Mouse (Mus musculus) frontal cortex, adult (tissue): ENCODE measurements at regions not wholly inside any gene's neighbourhood (a gene's known extent, or its start where the extent isn't known, plus 50 kb on each side); places are given as distances from the start of the nearest gene placed in this dataset.
"Not testable (repeated sequence)": the region's sequence is repeated elsewhere in the genome, so short reads cannot be mapped to it uniquely, and the experiment has no call there.

Experiments used
- ATAC-seq: cut with Nextera tagmentation; 2 replicates; pipeline ENCODE4 v1.9.2; 2017; ENCODE audit warnings: mild to moderate bottlenecking, moderate library complexity, mixed read lengths; ENCODE audit not compliant: low TSS enrichment

DNA sequence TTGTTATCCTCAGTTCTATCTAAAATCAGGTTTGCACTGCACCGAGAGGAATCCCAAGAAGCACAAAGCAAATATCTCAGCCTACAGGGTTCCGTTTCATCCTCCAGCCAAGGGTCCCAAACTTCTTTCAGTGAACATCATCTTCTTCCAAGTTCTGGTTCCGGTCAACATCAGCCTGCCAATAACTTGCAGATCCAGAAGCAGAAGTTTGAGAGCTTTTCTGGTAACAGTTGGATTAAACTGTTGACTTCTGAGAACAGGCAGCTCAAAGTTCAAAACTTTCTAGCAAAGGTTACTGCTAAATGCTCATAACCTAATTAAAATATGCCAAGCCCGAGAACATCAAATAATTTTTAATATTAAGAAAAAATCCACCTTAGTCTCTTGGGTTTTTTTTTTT, 237.0 kb upstream of the Gm37988 start:
- ATAC-seq: no peak

DNA sequence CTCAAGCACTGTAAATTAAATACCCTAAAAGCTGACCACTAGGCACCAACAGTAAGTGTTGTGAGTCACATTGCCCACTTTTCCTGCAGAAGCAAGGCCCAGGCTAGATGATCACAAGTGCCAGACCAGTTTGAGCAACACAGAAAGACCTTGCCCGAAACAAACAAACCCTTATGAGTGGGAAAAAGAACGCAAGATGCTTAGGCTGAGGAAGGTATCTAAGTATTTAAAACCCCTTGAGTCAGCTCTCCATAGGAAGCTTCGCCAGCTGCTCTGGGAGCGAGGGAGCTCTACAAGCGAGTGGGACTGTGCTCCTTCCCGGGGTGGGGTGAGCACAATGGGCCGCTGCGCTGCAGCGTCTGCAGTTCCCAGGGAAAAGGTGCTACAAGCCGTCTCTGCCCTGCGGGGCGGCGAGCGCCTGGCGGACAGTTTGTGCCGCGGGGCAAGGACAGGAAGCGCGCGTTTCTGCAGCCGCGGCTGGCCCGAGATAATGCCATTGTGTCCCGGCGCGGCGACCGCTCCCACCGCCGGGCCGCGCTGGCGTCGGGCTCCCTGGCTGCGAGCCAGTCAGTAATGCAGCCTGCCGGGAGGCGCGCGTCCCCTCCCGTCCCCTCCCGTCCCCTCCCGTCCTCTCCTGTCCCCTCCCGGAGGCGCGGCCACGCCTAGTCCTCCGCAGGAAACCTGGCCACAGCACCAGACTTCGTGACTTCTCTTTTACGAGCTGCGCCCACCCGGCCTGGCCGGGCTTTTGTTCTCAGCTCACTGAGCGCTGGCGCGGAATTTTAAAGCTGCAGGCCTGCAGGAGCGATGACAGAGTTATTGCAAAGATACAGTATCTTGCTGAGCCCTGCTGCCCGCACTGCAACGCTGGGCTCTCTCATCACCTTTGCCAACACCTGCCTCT, 236.1 kb upstream of the Gm37988 start:
- ATAC-seq: peak; percentile 95

DNA sequence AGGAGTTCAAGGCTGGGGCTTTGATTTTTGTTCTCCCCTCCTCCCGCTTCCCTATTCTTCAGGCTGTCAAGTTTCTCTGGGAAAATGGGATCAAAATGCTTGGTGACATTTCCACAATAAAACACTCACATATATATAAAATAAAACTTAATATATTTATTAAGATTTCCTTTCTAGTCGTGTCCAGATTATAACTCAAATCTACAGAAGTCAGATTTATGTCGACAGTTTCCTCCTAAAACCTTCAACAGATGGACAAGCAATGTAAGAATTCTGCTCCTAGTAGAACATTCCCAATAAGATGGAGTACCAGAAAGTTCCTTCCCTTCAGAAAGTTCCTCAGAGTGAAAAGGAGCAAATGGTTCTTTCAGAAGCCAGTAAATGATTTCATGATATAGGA, 235.4 kb upstream of the Gm37988 start:
- no peak for ATAC-seq

DNA sequence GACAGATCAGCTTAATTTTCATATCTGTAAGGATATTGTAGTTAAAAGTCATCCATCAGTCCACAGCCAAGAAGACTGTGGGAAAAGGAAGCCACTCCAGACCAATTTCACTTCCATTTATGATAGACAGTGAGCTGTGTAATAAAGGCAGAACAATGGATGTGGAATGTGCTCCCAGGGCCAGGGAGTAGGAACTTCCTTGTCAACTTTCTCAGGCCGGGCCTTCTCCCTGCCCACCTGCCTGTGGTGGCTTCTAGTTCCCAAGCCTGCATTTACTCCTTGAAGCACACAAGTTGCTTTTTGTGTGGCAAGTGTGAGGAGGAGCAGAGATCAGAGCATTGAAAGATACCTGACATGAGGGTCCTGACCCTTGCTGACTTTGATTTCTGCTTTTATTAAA, 233.6 kb upstream of the Gm37988 start:
- no peak for ATAC-seq

DNA sequence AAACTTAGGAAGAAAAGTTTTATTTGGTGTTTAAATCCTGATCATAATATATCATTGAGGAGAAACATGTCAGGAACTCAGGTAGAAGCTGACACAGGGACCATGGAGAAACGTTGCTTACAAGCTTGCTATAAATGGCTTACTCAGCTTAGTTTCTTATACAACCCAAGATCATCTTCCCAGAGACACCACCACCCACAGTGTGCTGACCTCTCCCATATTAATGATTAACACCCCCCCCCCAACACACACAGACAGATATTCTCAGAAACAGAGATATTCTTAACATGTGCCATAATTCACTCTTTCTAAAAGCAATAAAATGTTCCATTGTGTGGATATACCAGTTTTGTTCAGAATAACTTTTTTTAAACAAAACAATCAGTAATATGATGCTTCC, 230.7 kb upstream of the Gm37988 start:
- no peak for ATAC-seq

DNA sequence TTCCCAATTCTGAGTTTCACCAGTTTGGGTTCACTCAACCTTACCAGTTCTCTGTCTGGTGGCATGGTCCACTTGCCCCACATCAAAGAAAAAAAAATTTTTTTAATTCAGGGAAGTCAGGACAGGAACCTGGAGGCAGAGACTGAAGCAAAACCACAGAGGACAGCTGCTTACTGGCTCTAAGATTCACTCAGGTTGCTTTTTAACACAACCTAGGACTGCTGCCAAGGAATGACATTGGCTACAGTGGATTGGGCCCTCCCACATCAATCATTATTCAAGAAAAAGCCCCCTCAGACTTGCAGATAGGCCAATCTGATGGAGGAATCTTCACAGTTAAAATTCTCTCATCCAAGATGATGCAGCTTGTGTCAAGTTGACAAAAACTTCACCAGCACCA, 225.2 kb upstream of the Gm37988 start:
- ATAC-seq: no peak

DNA sequence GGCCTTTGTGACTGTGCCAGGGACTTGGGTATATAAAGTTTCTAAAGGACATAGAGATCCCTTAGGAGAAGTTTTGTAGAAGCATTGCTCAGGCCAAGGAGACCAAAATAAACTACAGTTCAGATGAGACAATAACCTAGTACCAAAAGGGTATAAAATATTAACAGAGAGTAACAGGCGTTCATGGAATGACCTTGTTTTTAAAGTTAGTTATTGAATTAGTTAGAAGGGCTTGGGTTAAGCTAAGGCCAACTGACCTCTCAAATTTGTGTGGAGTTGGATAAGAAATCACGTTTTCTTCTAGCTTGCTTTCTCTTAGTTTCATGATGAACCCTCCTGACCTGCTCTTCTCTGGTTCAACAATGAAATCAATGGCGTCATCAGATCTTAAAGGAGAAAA, 209.8 kb upstream of the Gm37988 start:
- ATAC-seq: no peak

DNA sequence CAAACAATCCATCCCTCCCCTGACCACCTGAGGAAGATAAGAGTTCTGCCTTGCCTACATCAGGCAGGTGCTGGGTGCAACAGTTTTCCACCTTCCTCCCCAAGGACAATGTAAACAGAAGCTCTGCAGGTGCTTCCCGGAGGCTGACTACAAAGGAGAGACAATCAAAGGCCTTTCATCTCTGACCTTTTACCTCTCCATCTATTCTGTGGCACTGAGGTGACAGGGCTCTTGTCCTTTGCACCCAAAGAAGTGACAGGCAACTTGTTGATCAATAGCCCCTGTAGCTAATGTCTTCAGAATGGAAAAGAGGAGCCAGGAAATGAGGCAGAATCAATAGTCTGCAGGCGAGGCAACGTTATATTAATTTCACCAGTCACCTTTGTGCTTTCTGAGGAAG, 209.3 kb upstream of the Gm37988 start:
- no peak for ATAC-seq

DNA sequence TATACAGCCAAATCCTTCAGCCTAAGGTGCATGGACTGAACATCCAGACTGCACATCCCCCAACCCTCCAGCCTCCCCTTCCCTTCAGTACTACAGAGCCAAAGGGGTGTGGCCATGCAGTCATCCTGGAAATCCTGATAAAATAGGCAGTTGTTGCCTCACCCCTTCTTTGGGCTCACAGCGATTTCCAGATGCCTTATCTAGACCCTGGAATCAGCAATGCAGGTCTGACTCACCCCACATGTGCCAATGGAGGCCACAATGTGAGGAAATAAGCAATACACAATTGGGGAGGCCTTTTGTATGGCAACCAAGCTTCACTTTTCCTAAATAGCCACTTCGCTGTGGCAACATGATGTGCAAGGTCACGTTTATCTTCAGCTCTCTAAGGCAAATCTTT, 205.3 kb upstream of the Gm37988 start:
- no peak for ATAC-seq

DNA sequence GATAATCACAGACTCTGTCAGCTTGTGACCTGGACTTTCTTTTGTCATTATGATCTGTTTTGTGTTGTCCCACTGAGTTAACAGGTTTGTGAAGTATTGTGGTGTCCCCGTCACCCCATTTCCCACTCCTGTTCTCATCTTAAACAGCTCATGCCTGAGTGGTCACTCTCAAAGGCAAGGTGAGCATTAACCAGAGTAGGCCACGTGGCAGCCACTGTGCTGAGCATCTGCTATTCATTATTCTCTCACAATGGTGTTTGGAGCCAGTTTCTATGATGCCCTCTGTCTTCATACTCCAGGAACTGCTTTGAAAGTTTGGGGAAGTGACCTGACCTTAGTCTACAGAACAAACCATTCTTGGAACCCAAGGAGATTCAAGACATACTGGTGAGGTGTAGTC, 198.9 kb upstream of the Gm37988 start:
- ATAC-seq: no peak

DNA sequence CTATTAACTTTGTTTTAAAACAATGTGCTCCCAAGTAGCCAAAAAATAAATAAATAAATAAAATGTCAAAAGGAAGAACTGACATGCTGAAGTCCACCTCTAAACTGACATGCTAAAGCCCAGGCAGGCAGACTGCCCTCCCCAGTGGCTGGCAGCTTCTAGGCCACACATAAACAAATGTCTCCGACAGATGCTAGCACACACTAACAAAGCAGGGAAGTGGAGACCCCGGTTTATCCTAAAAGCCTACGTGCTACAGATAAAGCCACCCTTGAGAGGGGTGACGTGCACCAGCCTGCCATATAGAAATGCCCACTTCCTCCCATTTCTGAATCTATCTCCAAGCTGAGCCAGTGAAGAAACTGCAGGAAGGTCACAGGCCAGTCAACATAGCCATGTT, 194.4 kb upstream of the Gm37988 start:
- no peak for ATAC-seq

DNA sequence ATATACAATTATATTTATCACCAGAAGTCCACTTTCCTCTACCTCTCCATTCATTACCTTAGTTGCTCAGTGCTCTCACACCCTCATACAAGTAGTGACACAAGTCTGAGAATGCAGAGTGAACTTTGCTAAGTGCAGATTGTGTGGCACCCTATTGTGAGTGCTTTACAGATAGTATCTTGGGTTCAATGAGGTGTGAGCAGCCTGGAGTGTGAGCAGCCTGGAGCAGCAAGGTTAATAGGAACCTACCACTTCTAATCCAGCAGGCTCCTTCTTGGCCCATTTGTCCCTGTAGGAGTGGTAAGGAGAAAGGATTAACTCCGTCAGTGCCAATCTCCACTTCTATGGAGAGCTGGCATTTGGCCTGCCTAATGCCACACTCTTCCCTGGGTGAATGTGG, 192.4 kb upstream of the Gm37988 start:
- no peak for ATAC-seq

DNA sequence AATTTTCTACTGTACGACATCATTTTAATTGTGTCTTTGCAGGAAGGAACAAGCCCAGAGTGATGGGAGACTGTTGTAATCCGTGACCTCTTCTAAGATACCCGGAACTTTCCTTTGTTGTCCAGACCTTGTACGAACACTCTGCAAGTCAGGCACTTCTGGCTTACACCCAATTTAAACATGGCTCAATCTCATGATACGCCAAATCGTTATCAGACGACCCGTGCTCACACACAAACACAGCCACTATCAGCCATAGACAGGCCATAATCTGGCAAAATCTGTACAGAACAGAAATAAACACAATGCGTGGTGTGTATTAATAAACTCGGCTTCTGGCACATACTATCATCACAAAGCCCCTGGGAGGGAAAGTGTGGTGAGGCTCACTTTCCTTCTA, 190.2 kb upstream of the Gm37988 start:
- ATAC-seq: no peak

DNA sequence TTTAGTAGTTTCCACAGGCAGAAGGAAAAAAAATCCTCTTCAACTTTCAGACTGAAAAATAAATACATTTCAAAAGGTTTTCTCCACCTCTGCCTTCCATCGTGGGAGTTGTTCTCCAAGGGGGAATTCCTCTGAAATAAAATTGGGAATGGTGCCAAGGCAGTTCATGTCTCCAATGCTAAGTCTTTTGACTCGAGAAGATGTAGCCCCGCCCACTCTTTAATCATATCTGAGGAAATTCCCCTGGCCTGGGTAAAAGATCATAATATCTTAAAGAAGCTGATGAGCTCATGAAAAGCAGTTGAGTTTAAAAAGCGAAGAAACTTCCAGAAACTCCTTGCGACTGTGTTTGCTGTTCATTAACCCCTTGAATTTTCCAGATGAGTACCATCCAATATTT, 185.3 kb upstream of the Gm37988 start:
- ATAC-seq: no peak

DNA sequence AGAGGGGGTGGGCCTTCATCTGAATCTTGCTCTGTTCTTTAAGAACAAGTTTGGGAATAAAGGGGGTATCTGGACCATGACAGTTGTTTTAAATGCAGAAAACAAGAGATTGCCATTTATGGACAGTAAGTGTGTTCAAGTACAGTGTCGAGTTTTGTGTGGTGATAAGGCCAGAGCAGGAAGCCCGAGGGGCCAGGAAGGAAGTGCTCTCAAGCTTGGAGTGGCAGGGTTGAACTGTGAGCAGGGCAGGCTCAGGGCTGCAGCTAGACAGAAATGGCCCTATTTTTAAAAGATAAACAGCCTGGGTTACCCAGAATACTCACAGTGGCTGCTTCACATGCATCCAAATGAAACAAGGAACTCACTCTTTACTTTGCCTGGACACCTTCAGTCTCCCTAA, 184.4 kb upstream of the Gm37988 start:
- no peak for ATAC-seq

DNA sequence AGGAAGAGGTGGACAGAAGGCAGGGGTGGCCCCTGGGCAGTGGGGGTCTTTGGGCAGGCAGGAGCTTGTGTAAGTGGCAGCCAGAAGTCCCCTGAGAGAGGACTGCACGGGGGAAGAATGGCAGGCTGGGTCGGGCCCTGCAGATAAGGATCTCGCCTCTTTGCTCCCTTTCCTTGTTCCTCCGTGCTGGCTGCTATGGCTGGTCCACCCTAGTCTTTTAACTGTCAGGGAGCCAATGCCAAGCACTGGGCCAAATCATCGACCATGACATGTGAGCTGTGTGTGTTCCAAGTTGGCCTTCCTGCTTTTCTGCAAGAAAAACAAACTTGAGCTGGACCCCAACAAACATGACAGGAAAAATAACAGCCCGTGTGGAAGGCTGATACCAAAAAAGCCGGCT, 153.8 kb upstream of the Gm37988 start:
- ATAC-seq: no peak

DNA sequence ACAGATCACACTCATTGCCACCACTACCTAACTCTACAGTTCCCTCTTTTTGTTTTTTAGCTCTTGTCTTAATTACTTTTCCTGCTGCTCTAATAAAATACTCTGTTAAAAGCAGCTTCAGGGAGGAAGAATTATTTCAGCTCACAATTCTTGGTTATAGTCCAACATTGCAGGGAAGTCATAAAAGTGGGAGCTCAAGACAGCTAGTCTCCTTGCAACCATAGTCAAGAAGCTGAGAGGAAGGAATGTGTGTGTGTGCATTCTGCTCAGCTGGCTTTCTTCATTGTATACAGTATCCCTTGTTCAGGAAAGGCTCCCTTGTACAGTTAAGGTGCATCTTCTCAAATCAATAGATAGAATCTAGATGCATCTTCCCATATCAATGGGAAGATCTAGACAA, 152.4 kb upstream of the Gm37988 start:
- ATAC-seq: no peak

DNA sequence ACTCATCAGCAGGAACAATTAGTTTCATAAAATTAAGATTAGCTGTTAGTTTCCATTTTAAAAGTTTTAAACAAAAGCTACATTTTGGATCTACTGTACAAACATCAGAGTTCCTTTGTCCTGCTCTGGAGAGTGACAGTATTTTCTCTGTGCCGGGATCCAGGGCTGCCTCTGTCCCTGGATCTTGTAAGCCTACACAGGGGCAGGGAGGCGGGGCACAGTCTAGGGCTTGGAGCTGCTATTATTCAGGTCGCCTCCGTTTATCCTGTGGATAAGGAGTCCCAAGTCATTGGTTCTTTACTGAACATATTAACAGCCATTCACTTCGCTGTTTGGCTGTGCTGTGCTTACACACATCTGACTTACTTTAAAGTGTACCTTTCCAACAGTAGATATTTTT, 150.8 kb upstream of the Gm37988 start:
- no peak for ATAC-seq

DNA sequence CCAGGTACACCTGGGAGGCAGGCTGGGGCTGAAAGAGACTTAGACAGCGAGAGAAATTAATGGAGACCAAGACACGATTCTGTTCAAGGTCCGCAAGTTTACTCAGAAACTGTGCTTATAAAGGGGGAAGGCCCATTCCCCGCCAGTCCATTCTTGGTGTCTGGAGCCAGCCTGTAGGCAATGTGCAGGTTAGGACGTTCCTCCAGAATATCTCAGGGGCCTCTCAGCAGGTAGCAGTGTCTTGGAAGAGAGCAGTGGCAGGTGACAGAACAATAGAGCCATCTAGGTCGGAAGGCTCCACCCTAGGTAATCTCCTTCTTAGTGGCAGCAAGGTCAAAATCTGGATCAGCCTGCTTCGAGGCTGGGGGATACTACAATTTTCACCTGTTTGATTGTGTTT, 147.6 kb upstream of the Gm37988 start:
- not testable (repeated sequence) for ATAC-seq

DNA sequence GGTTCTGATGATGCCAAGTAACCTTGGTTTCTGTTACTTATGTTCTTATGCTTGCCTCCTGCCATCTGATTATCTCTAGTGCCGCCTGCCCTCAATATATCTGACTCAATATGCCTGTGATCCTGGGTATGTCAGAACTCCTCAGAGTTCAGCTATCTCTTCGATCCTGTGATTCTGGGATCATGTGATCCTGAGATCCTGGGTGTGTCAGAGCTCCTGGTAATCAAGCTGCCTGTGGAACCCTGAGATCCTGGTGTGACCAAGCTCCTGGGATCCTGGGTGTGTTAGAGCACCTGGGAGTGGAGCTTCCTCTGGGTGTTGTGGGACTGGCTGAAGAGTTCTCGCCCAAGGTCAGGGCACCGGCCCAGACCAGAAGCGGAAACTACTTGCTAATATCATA, 147.1 kb upstream of the Gm37988 start:
- ATAC-seq: not testable (repeated sequence)

DNA sequence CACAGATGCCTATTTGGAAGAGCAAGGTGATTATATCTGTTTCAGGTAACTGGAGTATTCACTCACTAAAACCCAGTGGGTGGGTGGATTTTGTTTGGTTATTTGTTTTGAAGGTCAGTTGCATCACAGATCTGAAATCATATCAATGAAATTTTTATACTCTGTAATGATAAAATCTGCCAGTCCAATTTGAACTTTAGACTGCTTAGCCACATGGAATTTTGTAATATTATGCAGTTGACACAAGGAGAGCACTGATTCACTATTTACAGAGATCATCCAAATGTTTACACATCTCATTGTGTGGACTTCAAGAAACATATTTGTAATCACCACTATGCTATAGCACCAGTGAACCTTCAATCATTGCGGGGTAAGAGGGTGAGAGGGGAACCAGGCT, 145.9 kb upstream of the Gm37988 start:
- ATAC-seq: no peak

DNA sequence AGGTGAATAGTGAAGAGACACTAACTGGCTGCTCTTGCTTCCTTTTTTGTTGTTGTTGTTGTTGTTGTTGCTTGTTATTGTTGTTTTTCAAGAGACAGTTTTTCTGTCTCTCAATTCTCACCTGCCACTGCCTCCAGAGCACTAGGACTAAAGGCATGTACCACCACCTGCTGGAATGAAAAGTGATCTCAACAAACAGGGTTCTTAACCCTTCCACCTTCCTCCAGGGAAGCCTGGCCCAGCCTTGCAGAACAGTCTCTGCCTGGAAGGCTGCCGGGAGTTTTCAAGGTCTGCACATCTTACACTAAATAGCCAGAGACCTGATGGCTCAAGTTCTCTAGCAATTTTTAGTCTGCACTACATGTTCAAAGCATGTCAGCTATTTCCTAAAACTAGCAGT, 138.0 kb upstream of the Gm37988 start:
- ATAC-seq: no peak

DNA sequence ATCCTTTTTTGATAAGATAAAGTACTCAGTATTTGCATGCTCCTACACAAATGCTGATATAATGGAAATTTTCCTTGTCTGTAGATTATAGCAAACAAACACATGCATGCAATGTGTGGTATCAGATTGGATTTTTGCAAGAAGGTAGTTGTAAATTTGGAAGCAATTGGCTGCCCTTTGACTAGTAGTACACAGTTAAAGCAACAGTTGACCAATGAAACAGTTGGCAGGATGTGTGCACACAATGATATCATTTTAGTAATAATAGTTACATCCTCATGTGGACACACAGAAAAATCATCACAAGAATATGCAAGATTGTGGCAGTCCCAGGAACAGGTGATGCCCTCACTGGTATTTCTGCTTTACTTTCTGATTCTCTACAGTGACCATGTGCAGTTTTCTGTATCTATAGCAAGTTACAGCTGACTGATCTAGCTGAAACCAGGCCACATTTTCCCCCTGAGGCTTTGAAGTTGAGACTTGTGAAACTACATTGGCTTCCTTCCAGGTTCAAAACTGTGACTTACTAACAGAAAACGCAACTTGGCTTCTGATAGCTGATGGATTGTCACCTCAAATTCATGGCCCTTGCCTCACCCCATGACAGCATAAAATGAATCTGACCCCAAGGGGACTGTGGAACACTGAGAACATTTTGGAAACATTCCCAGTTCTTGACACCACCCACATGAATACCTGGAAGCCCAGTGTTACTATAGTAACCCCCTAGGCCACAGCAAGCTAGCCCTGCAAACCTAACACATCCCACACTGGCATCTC, 136.3 kb upstream of the Gm37988 start:
- no peak for ATAC-seq
